Mouse (Mus musculus): Measurements from ENCODE around the gene Gm4201.
"Not testable (repeated sequence)": the region's sequence is repeated elsewhere in the genome, so short reads cannot be mapped to it uniquely, and the experiment has no call there.

Gm4201 gene

DNA sequence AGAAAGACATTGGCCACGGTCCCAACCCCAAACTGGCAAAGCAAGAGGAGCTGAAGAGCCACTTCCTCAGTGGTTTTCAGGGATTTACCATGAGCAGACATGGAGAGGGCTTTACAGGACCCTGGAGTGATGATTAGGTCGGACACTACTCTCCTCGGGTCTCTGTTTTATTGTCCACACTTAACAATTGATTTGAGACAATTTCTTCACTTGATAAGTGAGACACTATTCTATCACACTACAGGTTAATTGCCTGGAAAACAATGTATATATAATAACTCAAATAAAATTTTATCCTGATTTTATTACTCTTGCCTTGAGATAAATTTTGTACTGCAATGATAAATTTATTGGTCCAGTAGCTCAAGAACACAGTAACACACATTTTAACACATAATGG is at the start of gene Gm4201:
Gene Gm4201, minus strand, starts transcription at position 101 of the 400 bp plus-strand sequence.
- H3K27me3 ChIP-seq (ENCODE audit: control insufficient read depth, insufficient read depth, low read length, poor library complexity, severe bottlenecking); DNase-seq (ENCODE audit: low read depth, low spot score); H3K36me3 ChIP-seq (ENCODE audit: control insufficient read depth, insufficient read depth, low read length, poor library complexity, severe bottlenecking): not testable (repeated sequence)

DNA sequence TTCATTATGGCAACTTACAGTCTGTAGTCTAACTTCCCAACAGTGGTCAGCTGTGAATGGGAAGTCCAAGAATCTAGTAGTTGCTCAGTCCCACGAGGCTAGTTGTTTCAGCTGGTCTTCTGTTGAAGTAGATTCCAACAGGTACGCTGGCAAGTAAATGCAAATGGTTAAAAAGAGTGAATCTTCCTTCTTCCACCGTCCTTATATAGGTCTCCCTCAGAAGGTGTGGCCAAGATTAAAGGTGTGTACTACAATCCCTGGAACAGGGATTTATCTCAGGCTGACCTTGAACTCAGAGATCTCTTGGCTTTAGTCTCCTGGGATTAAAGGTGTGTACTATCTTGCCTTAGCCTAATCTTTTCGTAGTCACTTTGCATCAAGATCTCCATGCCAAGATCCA is 22.9 kb upstream of the Gm4201 start, which contains the start of gene Gm4565:
Gene Gm4565, minus strand, starts transcription at position 101 of the 400 bp plus-strand sequence.
- not testable (repeated sequence) for H3K36me3 ChIP-seq (ENCODE audit: control insufficient read depth, insufficient read depth, low read length, poor library complexity, severe bottlenecking); H3K27me3 ChIP-seq (ENCODE audit: control insufficient read depth, insufficient read depth, low read length, poor library complexity, severe bottlenecking); DNase-seq (ENCODE audit: low read depth, low spot score)

DNA sequence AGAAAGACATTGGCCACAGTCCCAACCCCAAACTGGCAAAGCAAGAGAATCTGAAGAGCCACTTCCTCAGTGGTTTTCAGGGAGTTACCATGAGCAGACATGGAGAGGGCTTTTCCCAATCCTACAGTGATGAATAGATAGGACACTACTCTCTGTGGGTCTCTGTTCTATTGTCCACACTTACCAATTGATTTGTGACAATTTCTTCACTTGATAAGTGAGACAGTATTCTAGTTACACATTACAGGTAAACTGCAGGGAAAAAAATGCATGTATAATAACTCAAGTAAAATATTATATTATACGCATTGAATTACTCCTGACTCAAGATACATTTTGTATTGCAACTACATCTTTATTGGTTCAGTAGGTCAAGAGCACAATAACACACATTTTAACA is 30.4 kb downstream of the Gm4201 start, which contains the start of gene Gm8677:
Gene Gm8677, minus strand, starts transcription at position 101 of the 400 bp plus-strand sequence.
- not testable (repeated sequence) for H3K27me3 ChIP-seq (ENCODE audit: control insufficient read depth, insufficient read depth, low read length, poor library complexity, severe bottlenecking); H3K36me3 ChIP-seq (ENCODE audit: control insufficient read depth, insufficient read depth, low read length, poor library complexity, severe bottlenecking); DNase-seq (ENCODE audit: low read depth, low spot score)

DNA sequence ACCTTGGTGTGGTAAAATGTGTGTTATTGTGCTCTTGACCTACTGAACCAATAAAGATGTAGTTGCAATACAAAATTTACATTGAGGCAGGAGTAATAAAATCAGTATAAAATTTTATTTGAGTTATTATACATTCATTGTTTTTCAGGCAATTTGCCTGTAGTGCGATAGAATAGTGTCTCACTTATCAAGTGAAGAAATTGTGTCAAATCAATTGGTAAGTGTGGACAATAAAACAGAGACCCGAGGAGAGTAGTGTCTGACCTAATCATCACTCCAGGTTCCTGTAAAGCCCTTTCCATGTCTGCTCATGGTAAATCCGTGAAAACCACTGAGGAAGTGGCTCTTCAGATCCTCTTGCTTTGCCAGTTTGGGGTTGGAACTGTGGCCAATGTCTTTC is 42.5 kb downstream of the Gm4201 start, which contains the start of gene Vmn1r152:
Gene Vmn1r152, plus strand, starts transcription at position 301 of the 400 bp plus-strand sequence.
- not testable (repeated sequence) for H3K27me3 ChIP-seq (ENCODE audit: control insufficient read depth, insufficient read depth, low read length, poor library complexity, severe bottlenecking); H3K36me3 ChIP-seq (ENCODE audit: control insufficient read depth, insufficient read depth, low read length, poor library complexity, severe bottlenecking); DNase-seq (ENCODE audit: low read depth, low spot score)
